Mouse (Mus musculus) midbrain, embryonic 14.5 days (tissue): ENCODE results near the gene Iqcd. TPM values are rescaled to one million over a fixed set of nuclear protein-coding genes. Genes with fewer than 3 reads are reported as not detected.

Experiments
- polyA plus RNA-seq: library from polyadenylated mRNA; unstranded; fragments of >200 nt; fragmentation: Nextera tagmentation; extraction: Ambion mirVana; gene quantifications from 2 replicates; pipeline ENCODE4 v1.2.1, GENCODE M21; 2014

Iqcd gene
- polyA plus RNA-seq, 1 experiment from 2014 or later, result 1.7 TPM

Other genes starting within 250 kb of the Iqcd start
- gene Lhx5, start 157.3 kb upstream of the Iqcd start, polyA plus RNA-seq, result 34.1 and 44.9 TPM in 2 replicates
- 6.0 TPM in 2 replicates for gene Sdsl, start 116.2 kb upstream of the Iqcd start, polyA plus RNA-seq
- 0.55 TPM in 1 of 2 replicates, not detected in the other for gene Sds, start 112.5 kb upstream of the Iqcd start, polyA plus RNA-seq
- 24.7 and 26.1 TPM in 2 replicates for gene Plbd2, start 85.4 kb upstream of the Iqcd start, polyA plus RNA-seq
- gene Slc8b1, start 77.8 kb upstream of the Iqcd start, polyA plus RNA-seq, result 0.85 and 1.5 TPM in 2 replicates
- 10.4 and 12.2 TPM in 2 replicates for gene Tpcn1, start 343 bp upstream of the Iqcd start, polyA plus RNA-seq
- gene Rita1, start 23.6 kb downstream of the Iqcd start, polyA plus RNA-seq, result 20.6 and 25.5 TPM in 2 replicates
- 29.4 and 31.9 TPM in 2 replicates for gene Ddx54, start 23.7 kb downstream of the Iqcd start, polyA plus RNA-seq
- gene Cfap73, start 45.2 kb downstream of the Iqcd start, polyA plus RNA-seq, result 0.32 TPM in 1 of 2 replicates, not detected in the other
- gene Rasal1, start 59.8 kb downstream of the Iqcd start, polyA plus RNA-seq, result 0.84 and 1.3 TPM in 2 replicates
- 50.0 and 61.4 TPM in 2 replicates for gene Dtx1, start 122.9 kb downstream of the Iqcd start, polyA plus RNA-seq
- gene Oas2, start 160.8 kb downstream of the Iqcd start, polyA plus RNA-seq, result 0.43 TPM in 1 of 2 replicates, not detected in the other
- gene Oas3, start 188.6 kb downstream of the Iqcd start, polyA plus RNA-seq, result 1.1 TPM in 2 replicates
- gene Oas1e, start 206.5 kb downstream of the Iqcd start, polyA plus RNA-seq, result 0.12 and 0.23 TPM in 2 replicates
- 0.22 and 0.36 TPM in 2 replicates for gene Oas1c, start 223.5 kb downstream of the Iqcd start, polyA plus RNA-seq